Mouse (Mus musculus) heart, postnatal 0 days (tissue): ENCODE data around the gene Olfr96. TPM values are rescaled to one million over a fixed set of nuclear protein-coding genes. Genes with fewer than 3 reads are reported as not detected.

ENCODE experiments used
- ATAC-seq: fragments of 200-750 bp; cut with Nextera tagmentation; 2 replicates; pipeline ENCODE4 v1.8.0; 2017; ENCODE audit warnings: low read depth, moderate number of reproducible peaks, moderate library complexity; ENCODE audit not compliant: insufficient read depth
- DNase-seq: peaks from one replicate; pipeline ENCODE4 v3.0.0-alpha.2; 2016; ENCODE audit warnings: low spot score
- H3K27ac ChIP-seq: fragments of 300-500 bp; sonication (generic); 2 replicates; pipeline ENCODE4 v1.5.1; 2014; ENCODE audit warnings: low read depth, mild to moderate bottlenecking
- H3K27me3 ChIP-seq: fragments of 300-500 bp; sonication (generic); 2 replicates; pipeline ENCODE4 v1.6.1; 2014; ENCODE audit warnings: low read length, mixed read lengths; ENCODE audit not compliant: control insufficient read depth, insufficient read depth
- H3K36me3 ChIP-seq: fragments of 300-500 bp; sonication (generic); replicated peaks from 2 replicates; pipeline ENCODE4 v1.6.1; 2014; ENCODE audit warnings: low read length, mixed read lengths; ENCODE audit not compliant: control insufficient read depth, insufficient read depth
- H3K4me1 ChIP-seq: fragments of 300-500 bp; sonication (generic); 2 replicates; pipeline ENCODE4 v1.6.1; 2014; ENCODE audit warnings: antibody characterized with exemption; ENCODE audit not compliant: control insufficient read depth, insufficient read depth
- H3K4me2 ChIP-seq: fragments of 300-500 bp; sonication (generic); 2 replicates; pipeline ENCODE4 v1.6.1; 2014; ENCODE audit warnings: low read depth, mild to moderate bottlenecking, low read length, moderate library complexity
- H3K4me3 ChIP-seq: fragments of 300-500 bp; sonication (generic); 2 replicates; pipeline ENCODE4 v1.5.1; 2014; ENCODE audit warnings: low read depth, low read length
- H3K9ac ChIP-seq: fragments of 300-500 bp; sonication (generic); replicated peaks from 2 replicates; pipeline ENCODE4 v1.6.1; 2014; ENCODE audit warnings: low read depth, low read length, mixed read lengths
- H3K9me3 ChIP-seq: fragments of 300-500 bp; sonication (generic); replicated peaks from 2 replicates; pipeline ENCODE4 v1.6.1; 2016; ENCODE audit warnings: low read length; ENCODE audit not compliant: control insufficient read depth
- CTCF ChIP-seq: IDR thresholded peaks from 2 replicates; pipeline ENCODE4 v1.5.1; 2016; ENCODE audit warnings: antibody characterized with exemption, control low read depth, low read depth
- EP300 ChIP-seq: IDR thresholded peaks from 2 replicates; pipeline ENCODE4 v1.6.1; 2016; ENCODE audit warnings: antibody characterized with exemption, low read depth
- WGBS: fragments of 180-500 bp; shearing (Covaris S2); extraction: QIAGEN DNeasy Blood & Tissue Kit; methylation state at CpG from one replicate; pipeline ENCODE4 v1.1.7; 2014; 5-methylcytosine and 5-hydroxymethylcytosine counted together
- polyA plus RNA-seq: library from polyadenylated mRNA; unstranded; fragments of >200 nt; fragmentation: Nextera tagmentation; extraction: Ambion mirVana; gene quantifications from 2 replicates; pipeline ENCODE4 v1.2.1, GENCODE M21; 2015
- total RNA-seq: library from RNA; depleted of rRNA; stranded (reverse); fragments of >200 nt; gene quantifications from 2 replicates; pipeline ENCODE4 v1.2.3, GENCODE M21; 2014; ENCODE audit warnings: low replicate concordance; rRNA removed

The Olfr96 gene
- total RNA-seq (not detected in 2 replicates), polyA plus RNA-seq (not detected in 2 replicates)

- no peak within 1 kb of the TSS for H3K9ac ChIP-seq
- H3K4me2 ChIP-seq: no peak within 1 kb of the TSS
- no peak within 1 kb of the TSS for H3K27ac ChIP-seq
- no peaks in the 10 kb centered on the region; the same call in 1 of the 2 replicates for H3K9me3 ChIP-seq
- no peak for ATAC-seq
- 50% methylated on average over 4 of the region's 4 CpGs for WGBS
- TF ChIP-seq EP300 (no peak), CTCF (no peak)
- no peak for DNase-seq
- H3K4me1 ChIP-seq: no peaks in the 10 kb centered on the region
- H3K4me3 ChIP-seq: no peak within 1 kb of the TSS
- no peaks in the 10 kb centered on the region for H3K36me3 ChIP-seq
- no peaks in the 10 kb centered on the region for H3K27me3 ChIP-seq
These were observed at the start of gene Olfr96 for GRCm38 (mm10) chr17:37219846-37220245. Gene Olfr96 (plus strand): TSS chr17:37220146.

GRCm38 (mm10) chr17:37185474-37185873 lies 34.5 kb upstream of the Olfr96 start:
- Histone ChIP-seq H3K27ac (no peak overlapping the region), H3K9ac (no peak overlapping the region), H3K27me3 (no peaks in the 10 kb centered on the region), H3K9me3 (no peaks in the 10 kb centered on the region), H3K4me3 (no peak overlapping the region), H3K4me2 (no peak overlapping the region), H3K4me1 (no peaks in the 10 kb centered on the region), H3K36me3 (no peaks in the 10 kb centered on the region)
- ATAC-seq (no peak), DNase-seq (no peak)
- 26% methylated on average over 6 of the region's 6 CpGs for WGBS
- TF ChIP-seq CTCF (no peak), EP300 (no peak)

GRCm38 (mm10) chr17:37190711-37191110 lies 29.2 kb upstream of the Olfr96 start:
- Histone ChIP-seq H3K4me1 (no peaks in the 10 kb centered on the region), H3K9ac (no peak overlapping the region), H3K27ac (no peak overlapping the region), H3K27me3 (peaks cover 8% of the 10 kb centered on the region; the same call in 1 of the 2 replicates), H3K9me3 (no peaks in the 10 kb centered on the region), H3K4me3 (no peak overlapping the region), H3K36me3 (no peaks in the 10 kb centered on the region), H3K4me2 (no peak overlapping the region)
- WGBS: 34% methylated on average over 2 of the region's 2 CpGs
- ATAC-seq (no peak), DNase-seq (peak; percentile 20)
- TF ChIP-seq CTCF (no peak), EP300 (no peak)

- H3K4me1 ChIP-seq: no peaks in the 10 kb centered on the region
- TF ChIP-seq EP300: no peak
- TF ChIP-seq CTCF: no peak
- ATAC-seq (no peak), DNase-seq (no peak)
- no peak overlapping the region for H3K9ac ChIP-seq
- H3K4me3 ChIP-seq: no peak overlapping the region
- H3K27me3 ChIP-seq: peaks cover 31% of the 10 kb centered on the region
- H3K4me2 ChIP-seq: no peak overlapping the region
- no peaks in the 10 kb centered on the region for H3K9me3 ChIP-seq
- no peaks in the 10 kb centered on the region for H3K36me3 ChIP-seq
- no peak overlapping the region for H3K27ac ChIP-seq
These were observed 26.9 kb upstream of the Olfr96 start for GRCm38 (mm10) chr17:37193032-37193431.

GRCm38 (mm10) chr17:37193656-37194055 lies 26.3 kb upstream of the Olfr96 start, which contains the start of gene Ubd:
Gene Ubd (plus strand): TSS chr17:37193892.
- no peak for DNase-seq
- no peaks in the 10 kb centered on the region for H3K36me3 ChIP-seq
- H3K27me3 ChIP-seq: peaks cover 38% of the 10 kb centered on the region
- H3K4me2 ChIP-seq: no peak within 1 kb of the TSS
- H3K4me1 ChIP-seq: no peaks in the 10 kb centered on the region
- no peak for TF ChIP-seq EP300
- TF ChIP-seq CTCF: no peak
- H3K9ac ChIP-seq: no peak within 1 kb of the TSS
- no peak within 1 kb of the TSS for H3K4me3 ChIP-seq
- WGBS: 74% methylated on average over 2 of the region's 2 CpGs
- no peak within 1 kb of the TSS for H3K27ac ChIP-seq
- no peaks in the 10 kb centered on the region for H3K9me3 ChIP-seq
- no peak for ATAC-seq

- H3K9ac ChIP-seq: no peak overlapping the region
These were observed 25.2 kb upstream of the Olfr96 start for GRCm38 (mm10) chr17:37194782-37195181.

More at GRCm38 (mm10) chr17:37194782-37195181, 25.2 kb upstream of the Olfr96 start:
- DNase-seq (no peak), ATAC-seq (no peak)
- no peak overlapping the region for H3K4me2 ChIP-seq
- H3K9me3 ChIP-seq: no peaks in the 10 kb centered on the region
- TF ChIP-seq EP300 (no peak), CTCF (no peak)
- no peaks in the 10 kb centered on the region for H3K36me3 ChIP-seq
- no peaks in the 10 kb centered on the region for H3K4me1 ChIP-seq
- no peak overlapping the region for H3K27ac ChIP-seq
- H3K27me3 ChIP-seq: peaks cover 42% of the 10 kb centered on the region
- WGBS: 61% methylated on average over 5 of the region's 5 CpGs
- H3K4me3 ChIP-seq: no peak overlapping the region
